Mouse (Mus musculus) intestine, embryonic 16.5 days (tissue): Measurements from ENCODE around the gene Ppp2r3a. TPM values are rescaled to one million over a fixed set of nuclear protein-coding genes. Genes with fewer than 3 reads are reported as not detected.

Experiments used
- ATAC-seq: fragments of 200-750 bp; cut with Nextera tagmentation; 2 replicates; pipeline ENCODE4 v1.8.0; 2017; ENCODE audit warnings: moderate TSS enrichment, moderate library complexity
- H3K27ac ChIP-seq: fragments of 300-500 bp; sonication (generic); 2 replicates; pipeline ENCODE4 v1.5.1; 2014; ENCODE audit warnings: mild to moderate bottlenecking, low read length
- H3K27me3 ChIP-seq: fragments of 300-500 bp; sonication (generic); replicated peaks from 2 replicates; pipeline ENCODE4 v1.6.1; 2014; ENCODE audit warnings: low read length, control low read depth, mixed read lengths; ENCODE audit not compliant: control insufficient read depth, insufficient read depth
- H3K36me3 ChIP-seq: fragments of 300-500 bp; sonication (generic); 2 replicates; pipeline ENCODE4 v1.6.1; 2014; ENCODE audit warnings: low read length, control low read depth; ENCODE audit not compliant: control insufficient read depth, insufficient read depth
- H3K4me1 ChIP-seq: fragments of 300-500 bp; sonication (generic); 2 replicates; pipeline ENCODE4 v1.6.1; 2014; ENCODE audit warnings: low read length, control low read depth, mixed read lengths; ENCODE audit not compliant: control insufficient read depth, insufficient read depth
- H3K4me2 ChIP-seq: fragments of 300-500 bp; sonication (generic); 2 replicates; pipeline ENCODE4 v1.6.1; 2014; ENCODE audit warnings: low read depth, low read length, control low read depth
- H3K4me3 ChIP-seq: fragments of 300-500 bp; sonication (generic); 2 replicates; pipeline ENCODE4 v1.5.1; 2014; ENCODE audit warnings: mild to moderate bottlenecking, low read length
- H3K9ac ChIP-seq: fragments of 300-500 bp; sonication (generic); 2 replicates; pipeline ENCODE4 v1.6.1; 2014; ENCODE audit warnings: low read depth, low read length
- H3K9me3 ChIP-seq: fragments of 300-500 bp; sonication (generic); 2 replicates; pipeline ENCODE4 v1.6.1; 2016; ENCODE audit warnings: low read length, control low read depth; ENCODE audit not compliant: control insufficient read depth
- WGBS: fragments of 180-500 bp; shearing (Covaris S2); extraction: QIAGEN DNeasy Blood & Tissue Kit; methylation state at CpG from one replicate; pipeline ENCODE4 v1.1.7; 2014; 5-methylcytosine and 5-hydroxymethylcytosine counted together
- polyA plus RNA-seq: library from polyadenylated mRNA; unstranded; fragments of >200 nt; fragmentation: Nextera tagmentation; extraction: Ambion mirVana; gene quantifications from 2 replicates; pipeline ENCODE4 v1.2.1, GENCODE M21; 2015

Gene Ppp2r3a
- 7.4 and 8.1 TPM in 2 replicates for polyA plus RNA-seq

GRCm38 (mm10) chr9:101251644-101252337 lies at the start of gene Ppp2r3a:
Ppp2r3a (minus strand) TSS chr9:101251795.
- ATAC-seq = peak; percentile 95
- peaks cover 12% of the 10 kb centered on the region for H3K4me1 ChIP-seq
- WGBS = 1% methylated on average over 40 of the region's 50 CpGs

GRCm38 (mm10) chr9:101300441-101300935 lies 48.9 kb upstream of the Ppp2r3a start:
- WGBS = 86% methylated on average over 4 of the region's 4 CpGs
- Histone ChIP-seq H3K9ac (no peak overlapping the region), H3K4me1 (no peaks in the 10 kb centered on the region), H3K4me3 (no peak overlapping the region), H3K27ac (no peak overlapping the region), H3K27me3 (no peaks in the 10 kb centered on the region), H3K36me3 (no peaks in the 10 kb centered on the region), H3K4me2 (no peak overlapping the region), H3K9me3 (no peaks in the 10 kb centered on the region)
- ATAC-seq = no peak

More at GRCm38 (mm10) chr9:101251644-101252337, at the start of gene Ppp2r3a:
- H3K36me3 ChIP-seq = no peaks in the 10 kb centered on the region
- peak within 1 kb of the TSS; percentile 98 for H3K27ac ChIP-seq
- peak within 1 kb of the TSS; percentile 90 for H3K4me3 ChIP-seq
- H3K9me3 ChIP-seq = no peaks in the 10 kb centered on the region
- peak within 1 kb of the TSS; percentile 90 for H3K9ac ChIP-seq
- H3K4me2 ChIP-seq = peak within 1 kb of the TSS; percentile 78
- H3K27me3 ChIP-seq = no peaks in the 10 kb centered on the region

- Histone ChIP-seq H3K4me3 (no peak overlapping the region), H3K4me2 (no peak overlapping the region), H3K27ac (no peak overlapping the region), H3K27me3 (no peaks in the 10 kb centered on the region), H3K9ac (no peak overlapping the region), H3K36me3 (no peaks in the 10 kb centered on the region), H3K4me1 (no peaks in the 10 kb centered on the region), H3K9me3 (no peaks in the 10 kb centered on the region)
- no peak for ATAC-seq
- 76% methylated on average over 19 of the region's 19 CpGs for WGBS
Measured at GRCm38 (mm10) chr9:101291676-101292660, 40.4 kb upstream of the Ppp2r3a start.

DNA sequence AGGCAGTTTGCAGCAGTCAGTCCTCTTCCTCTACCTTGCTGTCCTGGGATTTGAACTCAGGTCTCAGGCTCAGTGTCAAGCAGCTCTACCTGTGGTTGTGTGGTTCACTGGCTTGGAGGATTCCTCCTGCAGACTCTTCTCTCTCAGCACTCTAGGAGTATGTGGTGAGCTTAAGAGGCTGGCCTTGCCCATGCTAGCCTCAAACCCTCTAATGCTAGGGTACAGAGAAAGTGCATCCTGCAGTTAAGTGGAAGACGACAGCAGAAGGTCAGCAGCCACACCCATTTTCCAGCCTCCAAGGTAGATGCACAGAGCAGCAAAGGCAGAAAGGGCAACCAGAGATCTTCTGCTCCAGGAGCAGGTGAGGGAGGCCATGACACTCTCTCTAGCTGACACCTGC lies 39.3 kb upstream of the Ppp2r3a start:
- WGBS = 63% methylated on average over 1 of the region's 1 CpGs
- no peak overlapping the region for H3K4me3 ChIP-seq
- H3K27ac ChIP-seq = no peak overlapping the region
- no peak overlapping the region for H3K9ac ChIP-seq
- no peak overlapping the region for H3K4me2 ChIP-seq
- no peaks in the 10 kb centered on the region for H3K36me3 ChIP-seq
- H3K27me3 ChIP-seq = no peaks in the 10 kb centered on the region
- H3K4me1 ChIP-seq = no peaks in the 10 kb centered on the region
- H3K9me3 ChIP-seq = no peaks in the 10 kb centered on the region
- ATAC-seq = no peak

DNA sequence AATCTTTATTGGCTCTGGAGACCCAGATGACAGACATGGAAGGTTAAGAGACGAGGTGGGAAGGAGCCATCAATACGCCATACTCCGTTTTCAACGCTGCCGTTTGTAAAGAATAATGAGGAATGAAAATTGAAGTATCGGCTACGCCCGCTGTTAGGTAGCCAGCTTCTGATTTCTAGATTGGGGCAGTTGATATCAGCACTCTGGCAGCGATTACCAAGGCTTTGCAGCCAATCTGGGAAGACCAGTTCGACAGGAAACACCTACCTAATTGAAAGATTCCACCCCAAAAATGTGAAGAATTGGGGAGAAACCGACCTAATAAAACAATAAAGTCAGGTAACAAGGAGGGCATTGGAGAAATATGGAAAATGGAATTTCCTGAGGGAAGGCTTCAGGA lies 38.2 kb upstream of the Ppp2r3a start:
- peak overlapping the region; percentile 12; the same call in 1 of the 2 replicates for H3K4me2 ChIP-seq
- peak; percentile 33; the same call in 1 of the 2 replicates for ATAC-seq
- no peak overlapping the region for H3K9ac ChIP-seq
- 53% methylated on average over 11 of the region's 11 CpGs for WGBS
- no peaks in the 10 kb centered on the region for H3K9me3 ChIP-seq
- H3K36me3 ChIP-seq = no peaks in the 10 kb centered on the region
- H3K4me1 ChIP-seq = no peaks in the 10 kb centered on the region
- no peak overlapping the region for H3K4me3 ChIP-seq
- H3K27ac ChIP-seq = no peak overlapping the region
- no peaks in the 10 kb centered on the region for H3K27me3 ChIP-seq

DNA sequence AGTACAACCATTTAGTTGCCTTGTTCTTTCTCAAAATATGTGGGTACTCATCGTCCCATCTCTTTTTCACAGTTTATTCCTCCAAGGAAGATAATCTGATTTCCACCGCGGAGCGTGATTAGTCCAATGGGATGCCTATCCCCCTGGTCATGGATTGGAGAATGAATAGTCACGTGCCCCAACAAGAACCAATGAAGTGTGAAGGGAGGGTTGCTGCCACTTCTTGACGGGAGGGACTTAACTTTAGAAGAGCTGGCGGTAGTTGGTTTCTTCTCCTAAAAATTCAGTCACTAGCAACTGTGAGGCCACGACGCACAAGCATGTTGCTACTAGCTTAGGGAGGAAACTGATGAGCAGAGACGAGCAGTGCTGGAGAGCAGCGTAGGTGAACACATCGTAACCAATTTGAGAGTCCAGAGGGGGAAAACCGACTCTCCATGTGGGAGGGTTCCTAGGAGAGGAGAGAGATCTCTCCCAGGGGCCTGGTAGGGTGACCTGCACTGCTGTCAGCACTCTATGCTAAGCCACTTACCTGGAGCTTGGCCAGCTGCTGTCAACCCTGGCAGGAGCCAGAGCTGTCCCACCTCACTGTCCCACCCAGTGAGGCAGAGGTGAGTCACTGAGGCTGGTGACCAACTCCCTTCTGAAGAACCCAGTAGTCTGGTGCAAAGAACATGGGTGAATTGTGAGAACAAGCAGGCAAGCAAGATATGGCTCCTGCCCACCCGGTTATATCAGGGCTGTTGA lies 37.5 kb upstream of the Ppp2r3a start:
- peak; percentile 13; the same call in 1 of the 2 replicates for ATAC-seq
- Histone ChIP-seq H3K9me3 (no peaks in the 10 kb centered on the region), H3K4me3 (no peak overlapping the region), H3K36me3 (no peaks in the 10 kb centered on the region), H3K4me1 (no peaks in the 10 kb centered on the region), H3K27me3 (no peaks in the 10 kb centered on the region), H3K27ac (no peak overlapping the region), H3K9ac (no peak overlapping the region), H3K4me2 (peak overlapping the region; percentile 12; the same call in 1 of the 2 replicates)
- 87% methylated on average over 14 of the region's 14 CpGs for WGBS

DNA sequence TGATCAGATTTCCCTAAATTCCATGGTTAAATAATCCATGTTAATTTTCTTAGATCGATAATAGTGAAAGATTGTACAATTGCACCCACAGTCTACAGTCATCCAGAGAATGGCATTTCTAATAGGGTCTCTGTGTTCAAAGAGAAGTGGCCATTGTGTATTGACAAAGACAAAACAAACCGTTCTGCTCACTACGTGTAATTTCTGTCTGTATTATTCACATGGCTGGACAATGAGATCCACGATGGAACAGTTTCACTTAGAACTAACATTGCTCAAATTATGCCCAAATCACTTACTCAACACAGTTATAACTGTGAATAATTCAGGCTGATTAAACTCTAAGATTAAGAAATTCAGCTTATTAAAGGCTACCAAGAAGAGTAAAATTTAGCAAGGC lies 35.2 kb upstream of the Ppp2r3a start:
- H3K9ac ChIP-seq = no peak overlapping the region
- ATAC-seq = no peak
- no peaks in the 10 kb centered on the region for H3K4me1 ChIP-seq
- H3K9me3 ChIP-seq = no peaks in the 10 kb centered on the region
- H3K36me3 ChIP-seq = no peaks in the 10 kb centered on the region
- WGBS = 76% methylated on average over 4 of the region's 4 CpGs
- H3K27me3 ChIP-seq = no peaks in the 10 kb centered on the region
- H3K4me2 ChIP-seq = no peak overlapping the region
- H3K27ac ChIP-seq = no peak overlapping the region
- H3K4me3 ChIP-seq = no peak overlapping the region

GRCm38 (mm10) chr9:101284049-101284448 lies 32.5 kb upstream of the Ppp2r3a start:
- H3K9ac ChIP-seq = no peak overlapping the region
- no peaks in the 10 kb centered on the region for H3K9me3 ChIP-seq
- no peak overlapping the region for H3K4me3 ChIP-seq
- no peaks in the 10 kb centered on the region for H3K36me3 ChIP-seq
- no peaks in the 10 kb centered on the region for H3K27me3 ChIP-seq
- H3K27ac ChIP-seq = no peak overlapping the region
- WGBS = 68% methylated on average over 4 of the region's 4 CpGs
- H3K4me1 ChIP-seq = no peaks in the 10 kb centered on the region
- no peak overlapping the region for H3K4me2 ChIP-seq
- 0 out of 2 replicates have a peak, but pooled peaks have one; percentile 40 for ATAC-seq
